Mouse (Mus musculus) ES-Bruce4 (cell line): Measurements from ENCODE around the gene Spns2.

Experiments used
- EP300 ChIP-seq: IDR thresholded peaks from 2 replicates; pipeline ENCODE4 v1.6.1; 2011; ENCODE audit warnings: low read depth, low read length; ENCODE audit not compliant: insufficient read depth
- POLR2A ChIP-seq: IDR thresholded peaks from one replicate; pipeline ENCODE4 v1.8.1; 2011; ENCODE audit warnings: low read length; ENCODE audit not compliant: insufficient read depth

DNA sequence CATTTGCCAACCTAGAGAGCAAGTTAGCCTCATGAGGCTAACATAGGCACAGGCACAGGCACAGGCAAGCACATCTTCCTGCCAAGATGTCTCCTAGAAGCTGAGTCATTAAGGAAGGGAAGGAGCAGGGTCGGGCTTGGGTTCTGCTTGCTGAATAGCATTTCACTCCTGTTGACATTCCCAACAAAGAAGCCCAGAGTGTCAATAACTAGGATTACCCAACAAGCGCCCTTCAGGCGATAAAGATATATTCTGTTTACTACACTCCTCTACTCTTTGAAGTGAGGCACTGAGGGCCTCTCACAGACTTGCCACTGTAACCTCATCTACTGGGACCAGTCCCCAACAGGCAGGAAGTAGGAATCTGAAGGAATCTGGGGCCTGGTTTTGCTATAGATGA, 6.4 kb upstream of the Spns2 start:
- TF ChIP-seq POLR2A (no peak), EP300 (no peak)
